Mouse (Mus musculus): Measurements from ENCODE around the gene Atp6v0a4. TPM values are rescaled to one million over a fixed set of nuclear protein-coding genes. Genes with fewer than 3 reads are reported as not detected.
A peak's percentile ranks its signal among the peaks of the same experiment; 100 is the strongest.

The Atp6v0a4 gene
- polyA plus RNA-seq, 1 experiment from 2014 or later, result 0.34 TPM

GRCm38 (mm10) chr6:38105924-38106323 lies 18.5 kb downstream of the Atp6v0a4 start:
- Histone ChIP-seq H3K9ac (ENCODE audit: low read depth, low read length) (no peak overlapping the region), H3K9me3 (replicated peaks; ENCODE audit: control insufficient read depth, low read length) (no peaks in the 10 kb centered on the region), H3K36me3 (ENCODE audit: control insufficient read depth, insufficient read depth, low read length) (no peaks in the 10 kb centered on the region), H3K4me3 (ENCODE audit: low read depth, low read length) (no peak overlapping the region), H3K4me2 (no peak overlapping the region), H3K4me1 (ENCODE audit: control insufficient read depth, insufficient read depth, low read length) (no peaks in the 10 kb centered on the region; the same call in 1 of the 2 replicates), H3K27me3 (ENCODE audit: control insufficient read depth, insufficient read depth, low read length) (no peaks in the 10 kb centered on the region), H3K27ac (ENCODE audit: low read depth, low read length) (no peak overlapping the region)
- ATAC-seq (replicated peaks; ENCODE audit: insufficient number of reproducible peaks, low FRiP score, low TSS enrichment), result no peak
- 88% methylated on average over 9 of the region's 9 CpGs for WGBS (ENCODE audit: insufficient replicate concordance)

- no peak for ATAC-seq (replicated peaks; ENCODE audit: insufficient number of reproducible peaks, low FRiP score, low TSS enrichment)
- Histone ChIP-seq H3K4me1 (ENCODE audit: control insufficient read depth, insufficient read depth, low read length) (no peaks in the 10 kb centered on the region), H3K4me3 (ENCODE audit: low read depth, low read length) (no peak overlapping the region), H3K27ac (ENCODE audit: low read depth, low read length) (no peak overlapping the region), H3K27me3 (ENCODE audit: control insufficient read depth, insufficient read depth, low read length) (no peaks in the 10 kb centered on the region), H3K9me3 (replicated peaks; ENCODE audit: control insufficient read depth, low read length) (no peaks in the 10 kb centered on the region), H3K4me2 (no peak overlapping the region), H3K9ac (ENCODE audit: low read depth, low read length) (no peak overlapping the region), H3K36me3 (ENCODE audit: control insufficient read depth, insufficient read depth, low read length) (no peaks in the 10 kb centered on the region)
- 27% methylated on average over 6 of the region's 6 CpGs for WGBS (ENCODE audit: insufficient replicate concordance)
Measured at GRCm38 (mm10) chr6:38103775-38104174, 20.6 kb downstream of the Atp6v0a4 start.

- 83% methylated on average over 7 of the region's 7 CpGs for WGBS (ENCODE audit: insufficient replicate concordance)
- H3K36me3 ChIP-seq (ENCODE audit: control insufficient read depth, insufficient read depth, low read length), result no peaks in the 10 kb centered on the region
Measured at GRCm38 (mm10) chr6:38102216-38102795, 22.1 kb downstream of the Atp6v0a4 start.

GRCm38 (mm10) chr6:38096961-38097370 lies 27.4 kb downstream of the Atp6v0a4 start:
- Histone ChIP-seq H3K4me2 (no peak overlapping the region), H3K27me3 (ENCODE audit: control insufficient read depth, insufficient read depth, low read length) (no peaks in the 10 kb centered on the region), H3K36me3 (ENCODE audit: control insufficient read depth, insufficient read depth, low read length) (no peaks in the 10 kb centered on the region), H3K9me3 (replicated peaks; ENCODE audit: control insufficient read depth, low read length) (no peaks in the 10 kb centered on the region), H3K9ac (ENCODE audit: low read depth, low read length) (no peak overlapping the region), H3K27ac (ENCODE audit: low read depth, low read length) (no peak overlapping the region), H3K4me1 (ENCODE audit: control insufficient read depth, insufficient read depth, low read length) (no peaks in the 10 kb centered on the region), H3K4me3 (ENCODE audit: low read depth, low read length) (no peak overlapping the region)
- ATAC-seq (replicated peaks; ENCODE audit: insufficient number of reproducible peaks, low FRiP score, low TSS enrichment), result 0 out of 2 replicates have a peak, but pooled peaks have one; percentile 26
- WGBS (ENCODE audit: insufficient replicate concordance), result 49% methylated on average over 5 of the region's 5 CpGs

More at GRCm38 (mm10) chr6:38102216-38102795, 22.1 kb downstream of the Atp6v0a4 start:
- no peak overlapping the region for H3K4me2 ChIP-seq
- no peak overlapping the region for H3K27ac ChIP-seq (ENCODE audit: low read depth, low read length)
- no peaks in the 10 kb centered on the region for H3K27me3 ChIP-seq (ENCODE audit: control insufficient read depth, insufficient read depth, low read length)
- H3K4me1 ChIP-seq (ENCODE audit: control insufficient read depth, insufficient read depth, low read length), result no peaks in the 10 kb centered on the region
- H3K9me3 ChIP-seq (replicated peaks; ENCODE audit: control insufficient read depth, low read length), result no peaks in the 10 kb centered on the region
- no peak overlapping the region for H3K9ac ChIP-seq (ENCODE audit: low read depth, low read length)
- no peak for ATAC-seq (replicated peaks; ENCODE audit: insufficient number of reproducible peaks, low FRiP score, low TSS enrichment)
- no peak overlapping the region for H3K4me3 ChIP-seq (ENCODE audit: low read depth, low read length)

GRCm38 (mm10) chr6:38094701-38095100 lies 29.7 kb downstream of the Atp6v0a4 start:
- Histone ChIP-seq H3K4me3 (ENCODE audit: low read depth, low read length) (no peak overlapping the region), H3K27ac (ENCODE audit: low read depth, low read length) (no peak overlapping the region), H3K9ac (ENCODE audit: low read depth, low read length) (no peak overlapping the region), H3K4me1 (ENCODE audit: control insufficient read depth, insufficient read depth, low read length) (no peaks in the 10 kb centered on the region), H3K36me3 (ENCODE audit: control insufficient read depth, insufficient read depth, low read length) (no peaks in the 10 kb centered on the region), H3K27me3 (ENCODE audit: control insufficient read depth, insufficient read depth, low read length) (no peaks in the 10 kb centered on the region), H3K4me2 (no peak overlapping the region), H3K9me3 (replicated peaks; ENCODE audit: control insufficient read depth, low read length) (no peaks in the 10 kb centered on the region)
- 69% methylated on average over 10 of the region's 10 CpGs for WGBS (ENCODE audit: insufficient replicate concordance)
- no peak for ATAC-seq (replicated peaks; ENCODE audit: insufficient number of reproducible peaks, low FRiP score, low TSS enrichment)

- Histone ChIP-seq H3K4me3 (ENCODE audit: low read depth, low read length) (no peak overlapping the region), H3K4me1 (ENCODE audit: control insufficient read depth, insufficient read depth, low read length) (no peaks in the 10 kb centered on the region), H3K4me2 (no peak overlapping the region), H3K27me3 (ENCODE audit: control insufficient read depth, insufficient read depth, low read length) (no peaks in the 10 kb centered on the region), H3K9me3 (replicated peaks; ENCODE audit: control insufficient read depth, low read length) (no peaks in the 10 kb centered on the region), H3K36me3 (ENCODE audit: control insufficient read depth, insufficient read depth, low read length) (no peaks in the 10 kb centered on the region), H3K9ac (ENCODE audit: low read depth, low read length) (no peak overlapping the region), H3K27ac (ENCODE audit: low read depth, low read length) (no peak overlapping the region)
- WGBS (ENCODE audit: insufficient replicate concordance), result 87% methylated on average over 8 of the region's 8 CpGs
- ATAC-seq (replicated peaks; ENCODE audit: insufficient number of reproducible peaks, low FRiP score, low TSS enrichment), result no peak
Measured at GRCm38 (mm10) chr6:38092539-38092938, 31.8 kb downstream of the Atp6v0a4 start.

GRCm38 (mm10) chr6:38087242-38088026 lies 37.0 kb downstream of the Atp6v0a4 start:
- H3K9ac ChIP-seq (ENCODE audit: low read depth, low read length), result no peak overlapping the region
- no peaks in the 10 kb centered on the region for H3K9me3 ChIP-seq (replicated peaks; ENCODE audit: control insufficient read depth, low read length)
- no peaks in the 10 kb centered on the region for H3K36me3 ChIP-seq (ENCODE audit: control insufficient read depth, insufficient read depth, low read length)
- WGBS (ENCODE audit: insufficient replicate concordance), result 75% methylated on average over 9 of the region's 9 CpGs
- H3K4me2 ChIP-seq, result no peak overlapping the region
- H3K4me1 ChIP-seq (ENCODE audit: control insufficient read depth, insufficient read depth, low read length), result no peaks in the 10 kb centered on the region; the same call in 1 of the 2 replicates
- no peak overlapping the region for H3K4me3 ChIP-seq (ENCODE audit: low read depth, low read length)
- no peak for ATAC-seq (replicated peaks; ENCODE audit: insufficient number of reproducible peaks, low FRiP score, low TSS enrichment)
- no peak overlapping the region for H3K27ac ChIP-seq (ENCODE audit: low read depth, low read length)
- no peaks in the 10 kb centered on the region for H3K27me3 ChIP-seq (ENCODE audit: control insufficient read depth, insufficient read depth, low read length)

GRCm38 (mm10) chr6:38083204-38083603 lies 41.2 kb downstream of the Atp6v0a4 start:
- H3K36me3 ChIP-seq (ENCODE audit: control insufficient read depth, insufficient read depth, low read length), result no peaks in the 10 kb centered on the region
- no peak overlapping the region for H3K27ac ChIP-seq (ENCODE audit: low read depth, low read length)
- no peak for ATAC-seq (replicated peaks; ENCODE audit: insufficient number of reproducible peaks, low FRiP score, low TSS enrichment)
- H3K9ac ChIP-seq (ENCODE audit: low read depth, low read length), result no peak overlapping the region
- peaks cover 17% of the 10 kb centered on the region for H3K4me1 ChIP-seq (ENCODE audit: control insufficient read depth, insufficient read depth, low read length)
- 39% methylated on average over 4 of the region's 4 CpGs for WGBS (ENCODE audit: insufficient replicate concordance)
- H3K9me3 ChIP-seq (replicated peaks; ENCODE audit: control insufficient read depth, low read length), result no peaks in the 10 kb centered on the region
- H3K27me3 ChIP-seq (ENCODE audit: control insufficient read depth, insufficient read depth, low read length), result no peaks in the 10 kb centered on the region
- no peak overlapping the region for H3K4me3 ChIP-seq (ENCODE audit: low read depth, low read length)
- H3K4me2 ChIP-seq, result no peak overlapping the region
